Mouse (Mus musculus): ENCODE measurements around the gene Kir3dl2. TPM values are rescaled to one million over a fixed set of nuclear protein-coding genes. Genes with fewer than 3 reads are reported as not detected.
"Not testable (repeated sequence)": the region's sequence is repeated elsewhere in the genome, so short reads cannot be mapped to it uniquely, and the experiment has no call there.

The Kir3dl2 gene
- not detected for total RNA-seq (2021)
- long read RNA-seq, experiment 1: 0 reads
- long read RNA-seq, experiment 2: 0 reads

GRCm38 (mm10) chrX:136543956-136544355 lies at the start of gene Kir3dl2:
Gene Kir3dl2 (minus strand): TSS chrX:136544056.
- DNase-seq: not testable (repeated sequence)

- DNase-seq: no peak
These were observed 47.0 kb upstream of the Kir3dl2 start for GRCm38 (mm10) chrX:136590897-136591257.

GRCm38 (mm10) chrX:136590199-136590896 lies 46.5 kb upstream of the Kir3dl2 start, which contains the start of gene Tceal3:
Gene Tceal3 (plus strand): TSS chrX:136590842.
- DNase-seq: no peak

- no peak for DNase-seq
These were observed 40.8 kb upstream of the Kir3dl2 start for GRCm38 (mm10) chrX:136584617-136585016.

- not testable (repeated sequence) for DNase-seq
These were observed 25.2 kb upstream of the Kir3dl2 start for GRCm38 (mm10) chrX:136569094-136569493.

- not testable (repeated sequence) for DNase-seq
These were observed 26.2 kb downstream of the Kir3dl2 start, which contains the start of gene Kir3dl1 for GRCm38 (mm10) chrX:136517699-136518098. Gene Kir3dl1 (plus strand): TSS chrX:136517999.

Other genes starting within 250 kb of the Kir3dl2 start
- not detected for gene Kir3dl1, start 26.1 kb downstream of the Kir3dl2 start, total RNA-seq (2021)
- 10 to 100 TPM; 18.8 to 34.0 TPM for gene Tceal3, start 46.8 kb upstream of the Kir3dl2 start, total RNA-seq (2021)
- 10 to 100 TPM; 12.6 to 14.0 TPM for gene Tceal1, start 163.9 kb upstream of the Kir3dl2 start, total RNA-seq (2021)
- gene Morf4l2, start 199.6 kb upstream of the Kir3dl2 start, total RNA-seq (2021): 100 to 1,000 TPM; 280 to 471 TPM
- under 1 TPM in 1 of 2 experiments, not detected in 1; 0.26 TPM for gene Glra4, start 236.1 kb upstream of the Kir3dl2 start, total RNA-seq (2021)

Measured in adrenal gland, postnatal 36 days (tissue).